7 mouse cellular contexts compared by ENCODE assay signal in the genomic region with DNA sequence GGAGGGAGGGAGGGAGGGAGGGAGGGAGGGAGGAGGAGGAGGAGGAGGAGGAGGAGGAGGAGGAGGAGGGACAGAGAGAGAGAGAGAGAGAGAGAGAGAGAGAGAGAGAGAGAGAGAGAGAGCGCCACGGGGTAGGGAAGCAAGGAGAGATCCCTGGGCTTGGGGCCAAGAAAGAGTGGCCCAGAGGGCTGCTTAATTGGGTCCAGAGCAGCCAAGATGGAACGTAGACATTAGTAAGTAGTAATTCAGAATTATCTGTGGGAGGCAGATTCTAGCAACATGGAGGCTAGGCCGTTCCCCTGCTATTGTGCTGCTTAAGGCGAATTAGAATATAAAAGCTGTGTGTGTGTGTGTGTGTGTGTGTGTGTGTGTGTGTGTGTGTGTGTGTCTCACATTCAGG.
A peak's percentile ranks its signal among the peaks of the same experiment; 100 is the strongest.
DNase-seq lines count a peak whose midpoint lies in the region; ATAC-seq lines count a peak whose summit lies in the region.
"Not testable (repeated sequence)": the region's sequence is repeated elsewhere in the genome, so short reads cannot be mapped to it uniquely, and the experiment has no call there.

No protein-coding gene starts in this region.

- H3K4me3 ChIP-seq in forebrain, embryonic 13.5 days; hindbrain, embryonic 14.5 days (replicated peaks; ENCODE audit: low read length); midbrain, embryonic 14.5 days (replicated peaks; ENCODE audit: low read depth, low read length): not testable (repeated sequence)

- not testable (repeated sequence) for H3K27ac ChIP-seq in forebrain, embryonic 13.5 days; hindbrain, embryonic 14.5 days; midbrain, embryonic 14.5 days (replicated peaks; ENCODE audit: low read depth, low read length)

- H3K9me3 ChIP-seq in forebrain, embryonic 13.5 days (replicated peaks); hindbrain, embryonic 14.5 days (ENCODE audit: control insufficient read depth, low read length); midbrain, embryonic 14.5 days (ENCODE audit: control insufficient read depth, low read length): not testable (repeated sequence)

- intact Hi-C loops in left cerebral cortex, postnatal 4 days (cut with DNase I), result not testable (repeated sequence)

- WGBS in forebrain, embryonic 13.5 days, result 58% methylated on average over 5 of the region's 5 CpGs
- 46% methylated on average over 5 of the region's 5 CpGs for WGBS in hindbrain, embryonic 14.5 days
- WGBS in midbrain, embryonic 14.5 days, result 50% methylated on average over 5 of the region's 5 CpGs

- not testable (repeated sequence) for H3K9ac ChIP-seq in forebrain, embryonic 13.5 days; hindbrain, embryonic 14.5 days; midbrain, embryonic 14.5 days (replicated peaks; ENCODE audit: low read length)

- ATAC-seq in forebrain, embryonic 13.5 days, result 0 out of 2 replicates have a peak, but pooled peaks have one; percentile 24
- ATAC-seq in hindbrain, embryonic 14.5 days (ENCODE audit: low FRiP score), result peak; percentile 48; the same call in 1 of the 2 replicates
- not testable (repeated sequence) for ATAC-seq in midbrain, embryonic 14.5 days (ENCODE audit: low FRiP score, low TSS enrichment)

- not testable (repeated sequence) for H3K36me3 ChIP-seq in forebrain, embryonic 13.5 days (ENCODE audit: poor library complexity, severe bottlenecking); hindbrain, embryonic 14.5 days (replicated peaks; ENCODE audit: control insufficient read depth, insufficient read depth); midbrain, embryonic 14.5 days (ENCODE audit: control insufficient read depth, insufficient read depth, low read length)

- not testable (repeated sequence) for H3K4me2 ChIP-seq in forebrain, embryonic 13.5 days; hindbrain, embryonic 14.5 days (replicated peaks); midbrain, embryonic 14.5 days (ENCODE audit: low read length)

- peak; percentile 23 for DNase-seq in adrenal gland, postnatal 10 days
- peak; percentile 68 to 70 for DNase-seq in cerebellum, postnatal 10 days
- not testable (repeated sequence) for DNase-seq in hindbrain, embryonic 14.5 days (ENCODE audit: low spot score)
- peak; percentile 48 for DNase-seq in left cerebral cortex, postnatal 4 days
- DNase-seq in midbrain, embryonic 14.5 days, result peak; percentile 54
- peak; percentile 16 for DNase-seq in right cerebral cortex, postnatal 14 days

- not testable (repeated sequence) for H3K4me1 ChIP-seq in forebrain, embryonic 13.5 days; hindbrain, embryonic 14.5 days (replicated peaks; ENCODE audit: control insufficient read depth, insufficient read depth, low read length); midbrain, embryonic 14.5 days (ENCODE audit: control insufficient read depth, insufficient read depth, low read length)

- not testable (repeated sequence) for H3K27me3 ChIP-seq in forebrain, embryonic 13.5 days; hindbrain, embryonic 14.5 days (ENCODE audit: control insufficient read depth, insufficient read depth, low read length); midbrain, embryonic 14.5 days (ENCODE audit: control insufficient read depth, insufficient read depth, low read length)
